Mouse (Mus musculus): ENCODE measurements at regions not wholly inside any gene's neighbourhood (a gene's known extent, or its start where the extent isn't known, plus 50 kb on each side); places are given as distances from the start of the nearest gene placed in this dataset.

- H3K4me1 ChIP-seq (replicated peaks; ENCODE audit: control insufficient read depth in 2 of 2, insufficient read depth in 2 of 2, low read length in 1 of 2), result no peaks in the 10 kb centered on the region
- no peak overlapping the region for H3K27ac ChIP-seq
- DNase-seq (ENCODE audit: low read depth in 3 of 3, low spot score in 3 of 3) (no peak), ATAC-seq (ENCODE audit: insufficient read depth) (no peak)
- TF ChIP-seq CTCF (IDR thresholded peaks at IDR 0.05; ENCODE audit: low read depth) (no peak), EP300 (IDR thresholded peaks at IDR 0.05; ENCODE audit: low read depth) (no peak)
- no peaks in the 10 kb centered on the region for H3K9me3 ChIP-seq (ENCODE audit: control insufficient read depth, low read length)
- 25% methylated on average over 4 of the region's 4 CpGs for WGBS (ENCODE audit: insufficient replicate concordance)
- no peak overlapping the region for H3K4me2 ChIP-seq (ENCODE audit: low read depth)
- no peaks in the 10 kb centered on the region for H3K36me3 ChIP-seq (replicated peaks; ENCODE audit: control insufficient read depth, insufficient read depth, low read depth)
- no peak overlapping the region for H3K9ac ChIP-seq (replicated peaks)
- no peaks in the 10 kb centered on the region for H3K27me3 ChIP-seq (ENCODE audit: control insufficient read depth, insufficient read depth, low read length)
- H3K4me3 ChIP-seq (ENCODE audit: insufficient read depth in 1 of 2, low read depth in 2 of 2, low read length in 2 of 2), result no peak overlapping the region
These were observed 590.6 kb upstream of the Sorcs1 start for GRCm38 (mm10) chr19:51268978-51269556.

DNA sequence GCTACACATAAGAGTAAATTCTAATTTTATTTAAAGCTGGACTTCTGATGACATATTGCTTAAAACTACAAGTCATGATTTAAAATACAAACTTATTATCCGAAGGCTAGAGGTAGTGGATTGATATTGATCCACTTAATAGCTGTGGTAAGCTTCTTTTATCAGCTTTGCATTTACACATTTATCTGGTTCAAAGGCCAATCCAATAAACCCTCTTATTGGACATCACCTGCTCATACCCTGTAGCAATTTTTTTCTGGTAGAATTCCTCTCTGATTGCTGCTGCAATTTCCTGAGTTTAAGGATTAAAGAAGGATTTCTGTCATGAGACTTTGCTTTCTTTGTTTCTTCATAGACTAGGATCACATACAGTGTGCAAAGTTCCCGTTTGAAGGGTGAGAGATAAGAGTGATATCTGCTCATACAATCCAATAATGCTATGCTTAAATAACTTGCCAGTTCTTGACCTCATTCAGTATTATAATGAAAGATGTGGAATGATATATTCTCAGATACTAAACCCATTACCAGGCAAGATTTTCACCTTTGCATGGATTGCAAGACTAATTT, 561.9 kb upstream of the Sorcs1 start:
- H3K4me3 ChIP-seq (ENCODE audit: insufficient read depth in 1 of 2, low read depth in 2 of 2, low read length in 2 of 2), result no peak overlapping the region
- DNase-seq (ENCODE audit: low read depth in 3 of 3, low spot score in 3 of 3) (no peak), ATAC-seq (ENCODE audit: insufficient read depth) (no peak)
- H3K4me2 ChIP-seq (ENCODE audit: low read depth), result no peak overlapping the region
- H3K9ac ChIP-seq (replicated peaks), result no peak overlapping the region
- H3K27ac ChIP-seq, result no peak overlapping the region
- no peaks in the 10 kb centered on the region for H3K9me3 ChIP-seq (ENCODE audit: control insufficient read depth, low read length)
- no peaks in the 10 kb centered on the region for H3K4me1 ChIP-seq (replicated peaks; ENCODE audit: control insufficient read depth in 2 of 2, insufficient read depth in 2 of 2, low read length in 1 of 2)
- TF ChIP-seq CTCF (IDR thresholded peaks at IDR 0.05; ENCODE audit: low read depth) (no peak), EP300 (IDR thresholded peaks at IDR 0.05; ENCODE audit: low read depth) (no peak)
- 38% methylated on average over 2 of the region's 2 CpGs for WGBS (ENCODE audit: insufficient replicate concordance)
- no peaks in the 10 kb centered on the region for H3K27me3 ChIP-seq (ENCODE audit: control insufficient read depth, insufficient read depth, low read length)
- H3K36me3 ChIP-seq (replicated peaks; ENCODE audit: control insufficient read depth, insufficient read depth, low read depth), result no peaks in the 10 kb centered on the region

DNA sequence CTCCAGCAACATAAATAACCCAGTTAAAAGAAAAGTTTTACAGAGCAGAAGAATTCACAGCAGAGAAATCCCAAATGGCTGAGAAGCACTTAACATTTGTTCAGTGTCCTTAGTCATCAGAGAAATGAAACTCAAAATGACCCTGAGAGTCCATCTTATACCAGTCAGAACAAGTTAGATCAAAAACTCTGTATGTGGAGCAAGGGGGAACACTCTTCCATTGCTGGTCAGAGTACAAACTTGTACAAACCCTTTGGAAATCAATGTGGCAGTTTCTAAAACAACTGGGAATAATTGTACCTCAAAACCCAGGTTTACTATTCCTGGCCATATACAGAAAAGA, 559.7 kb upstream of the Sorcs1 start:
- H3K4me2 ChIP-seq (ENCODE audit: low read depth), result no peak overlapping the region
- no peaks in the 10 kb centered on the region for H3K36me3 ChIP-seq (replicated peaks; ENCODE audit: control insufficient read depth, insufficient read depth, low read depth)
- ATAC-seq (ENCODE audit: insufficient read depth), result no peak
- no peak overlapping the region for H3K4me3 ChIP-seq (ENCODE audit: insufficient read depth in 1 of 2, low read depth in 2 of 2, low read length in 2 of 2)
- no peak for DNase-seq (ENCODE audit: low read depth in 3 of 3, low spot score in 3 of 3)
- H3K27me3 ChIP-seq (ENCODE audit: control insufficient read depth, insufficient read depth, low read length), result no peaks in the 10 kb centered on the region
- H3K9ac ChIP-seq (replicated peaks), result no peak overlapping the region
- TF ChIP-seq CTCF (IDR thresholded peaks at IDR 0.05; ENCODE audit: low read depth), result no peak
- no peak for TF ChIP-seq EP300 (IDR thresholded peaks at IDR 0.05; ENCODE audit: low read depth)
- no peaks in the 10 kb centered on the region for H3K4me1 ChIP-seq (replicated peaks; ENCODE audit: control insufficient read depth in 2 of 2, insufficient read depth in 2 of 2, low read length in 1 of 2)
- no peak overlapping the region for H3K27ac ChIP-seq
- H3K9me3 ChIP-seq (ENCODE audit: control insufficient read depth, low read length), result no peaks in the 10 kb centered on the region

DNA sequence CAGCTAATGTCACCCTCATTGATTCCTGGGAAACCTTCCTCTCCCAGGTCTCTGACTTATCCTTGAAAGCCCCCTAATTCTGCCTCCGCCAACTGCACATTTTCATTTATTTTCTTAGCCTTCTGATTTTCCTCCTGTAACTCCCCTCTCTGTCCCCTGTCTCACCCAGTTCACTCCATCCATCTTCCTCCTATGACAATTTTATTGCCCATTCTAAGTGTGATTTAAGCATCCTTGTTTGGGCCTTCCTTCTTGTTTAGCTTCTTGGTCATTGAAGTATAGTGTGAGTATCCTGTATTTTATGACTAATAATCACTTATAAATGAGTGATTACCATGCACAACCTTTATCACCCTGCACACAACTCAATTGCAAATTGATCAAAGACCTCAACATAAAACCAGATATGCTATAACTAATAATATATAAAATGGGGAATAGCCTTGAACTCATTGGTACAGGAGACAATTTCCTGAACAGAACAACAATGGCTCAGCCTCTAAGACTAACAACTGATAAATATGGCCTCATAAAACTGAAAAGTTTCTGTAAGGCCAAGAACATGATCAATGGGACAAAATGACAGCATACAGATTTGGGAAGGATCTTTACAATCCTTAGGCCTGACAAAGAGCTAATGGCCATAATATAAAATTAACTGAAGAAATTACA, 559.2 kb upstream of the Sorcs1 start:
- DNase-seq (ENCODE audit: low read depth in 3 of 3, low spot score in 3 of 3) (no peak), ATAC-seq (ENCODE audit: insufficient read depth) (no peak)
- no peak for TF ChIP-seq EP300 (IDR thresholded peaks at IDR 0.05; ENCODE audit: low read depth)
- TF ChIP-seq CTCF (IDR thresholded peaks at IDR 0.05; ENCODE audit: low read depth), result no peak
- no peaks in the 10 kb centered on the region for H3K4me1 ChIP-seq (replicated peaks; ENCODE audit: control insufficient read depth in 2 of 2, insufficient read depth in 2 of 2, low read length in 1 of 2)
- H3K9ac ChIP-seq (replicated peaks), result no peak overlapping the region
- H3K4me3 ChIP-seq (ENCODE audit: insufficient read depth in 1 of 2, low read depth in 2 of 2, low read length in 2 of 2), result no peak overlapping the region
- 59% methylated on average over 1 of the region's 1 CpGs for WGBS (ENCODE audit: insufficient replicate concordance)
- no peak overlapping the region for H3K27ac ChIP-seq
- H3K9me3 ChIP-seq (ENCODE audit: control insufficient read depth, low read length), result no peaks in the 10 kb centered on the region
- no peaks in the 10 kb centered on the region for H3K27me3 ChIP-seq (ENCODE audit: control insufficient read depth, insufficient read depth, low read length)
- no peak overlapping the region for H3K4me2 ChIP-seq (ENCODE audit: low read depth)
- no peaks in the 10 kb centered on the region for H3K36me3 ChIP-seq (replicated peaks; ENCODE audit: control insufficient read depth, insufficient read depth, low read depth)

DNA sequence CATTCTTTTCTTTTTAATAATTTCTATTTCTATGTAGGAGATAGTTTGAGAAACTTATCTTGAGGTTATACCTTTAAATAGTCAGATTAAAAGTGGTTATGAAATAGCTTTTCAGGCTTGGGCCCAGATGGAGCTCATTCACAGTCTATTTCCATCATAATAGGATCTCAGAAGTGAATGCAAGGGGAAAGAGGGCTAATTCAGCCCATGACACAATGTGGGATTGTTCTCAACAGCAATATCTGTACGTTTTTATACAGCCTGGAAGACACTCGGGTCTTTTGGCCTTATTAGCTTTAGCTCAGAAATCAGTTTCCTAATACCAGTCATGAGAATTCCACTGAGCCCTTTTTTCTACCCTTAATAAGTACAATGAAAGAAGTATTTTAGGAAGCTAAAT, 554.1 kb upstream of the Sorcs1 start:
- H3K4me3 ChIP-seq (ENCODE audit: insufficient read depth in 1 of 2, low read depth in 2 of 2, low read length in 2 of 2), result no peak overlapping the region
- no peak overlapping the region for H3K4me2 ChIP-seq (ENCODE audit: low read depth)
- no peak for DNase-seq (ENCODE audit: low read depth in 3 of 3, low spot score in 3 of 3)
- no peak overlapping the region for H3K27ac ChIP-seq
- H3K36me3 ChIP-seq (replicated peaks; ENCODE audit: control insufficient read depth, insufficient read depth, low read depth), result no peaks in the 10 kb centered on the region
- no peaks in the 10 kb centered on the region for H3K4me1 ChIP-seq (replicated peaks; ENCODE audit: control insufficient read depth in 2 of 2, insufficient read depth in 2 of 2, low read length in 1 of 2)
- no peaks in the 10 kb centered on the region for H3K27me3 ChIP-seq (ENCODE audit: control insufficient read depth, insufficient read depth, low read length)
- TF ChIP-seq EP300 (IDR thresholded peaks at IDR 0.05; ENCODE audit: low read depth) (no peak), CTCF (IDR thresholded peaks at IDR 0.05; ENCODE audit: low read depth) (no peak)
- no peak overlapping the region for H3K9ac ChIP-seq (replicated peaks)
- ATAC-seq (ENCODE audit: insufficient read depth), result no peak
- 57% methylated on average over 2 of the region's 2 CpGs for WGBS (ENCODE audit: insufficient replicate concordance)
- no peaks in the 10 kb centered on the region for H3K9me3 ChIP-seq (ENCODE audit: control insufficient read depth, low read length)
